Mouse (Mus musculus) testis, adult 2 months (tissue): ENCODE measurements around the gene Myo10. TPM values are rescaled to one million over a fixed set of nuclear protein-coding genes. Genes with fewer than 3 reads are reported as not detected.

Experiments
- H3K27ac ChIP-seq: fragments of 200-500 bp; 2 replicates; pipeline ENCODE4 v1.5.1; 2012; ENCODE audit warnings: low read depth, low read length; ENCODE audit not compliant: control insufficient read depth, insufficient read depth
- H3K27me3 ChIP-seq: fragments of 200-500 bp; 2 replicates; pipeline ENCODE4 v1.6.1; 2012; ENCODE audit warnings: mild to moderate bottlenecking, low read length, moderate library complexity; ENCODE audit not compliant: control insufficient read depth, insufficient read depth
- H3K36me3 ChIP-seq: fragments of 200-500 bp; 2 replicates; pipeline ENCODE4 v1.6.1; 2012; ENCODE audit warnings: mild to moderate bottlenecking, low read length; ENCODE audit not compliant: control insufficient read depth, insufficient read depth
- H3K4me1 ChIP-seq: fragments of 200-500 bp; 2 replicates; pipeline ENCODE4 v1.6.1; 2012; ENCODE audit warnings: low read length; ENCODE audit not compliant: control insufficient read depth, insufficient read depth
- H3K4me3 ChIP-seq: fragments of 200-500 bp; 2 replicates; pipeline ENCODE4 v1.5.1; 2012; ENCODE audit warnings: low read depth, mild to moderate bottlenecking, low read length, moderate library complexity, mixed read lengths; ENCODE audit not compliant: control insufficient read depth
- CTCF ChIP-seq: fragments of 200-500 bp; IDR thresholded peaks from 2 replicates; pipeline ENCODE4 v1.5.1; 2012; ENCODE audit warnings: low read depth, mild to moderate bottlenecking, inconsistent platforms, low read length, moderate library complexity; ENCODE audit not compliant: control insufficient read depth, insufficient read depth, insufficient replicate concordance
- POLR2A ChIP-seq: fragments of 200-500 bp; IDR thresholded peaks from 2 replicates; pipeline ENCODE4 v1.6.1; 2012; ENCODE audit warnings: low read depth, mild to moderate bottlenecking, inconsistent platforms, low read length, moderate library complexity; ENCODE audit not compliant: control insufficient read depth
- polyA plus RNA-seq: library from polyadenylated mRNA; depleted of rRNA; stranded (reverse); fragments of >200 nt; gene quantifications from 2 replicates; pipeline ENCODE4 v1.2.3, GENCODE M21; 2012

Myo10 gene
- polyA plus RNA-seq, 1 experiment, result 17.5 TPM

GRCm38 (mm10) chr15:25611178-25611577, 11.1 kb upstream of the Myo10 start:
- Histone ChIP-seq H3K36me3 (no peaks in the 10 kb centered on the region), H3K27me3 (no peaks in the 10 kb centered on the region), H3K27ac (no peak overlapping the region), H3K4me3 (no peak overlapping the region), H3K4me1 (0 out of 2 replicates have a peak, but pooled peaks cover 3% of the 10 kb centered on the region)
- TF ChIP-seq CTCF, result no peak
- TF ChIP-seq POLR2A, result no peak

GRCm38 (mm10) chr15:25620560-25620959, 1.8 kb upstream of the Myo10 start:
- Histone ChIP-seq H3K36me3 (no peaks in the 10 kb centered on the region), H3K27ac (no peak overlapping the region), H3K4me1 (peaks cover 8% of the 10 kb centered on the region), H3K27me3 (no peaks in the 10 kb centered on the region), H3K4me3 (no peak overlapping the region)
- TF ChIP-seq POLR2A (no peak), CTCF (no peak)

GRCm38 (mm10) chr15:25621351-25622199, 750 bp upstream of the Myo10 start:
- Histone ChIP-seq H3K36me3 (no peaks in the 10 kb centered on the region), H3K27me3 (no peaks in the 10 kb centered on the region), H3K4me3 (peak overlapping the region; percentile 76), H3K27ac (no peak overlapping the region; the same call in 1 of the 2 replicates), H3K4me1 (peaks cover 5% of the 10 kb centered on the region)
- TF ChIP-seq CTCF (no peak), POLR2A (no peak)

- peak overlapping the region; percentile 74 for H3K27ac ChIP-seq
- H3K4me3 ChIP-seq, result peak overlapping the region; percentile 76
- H3K27me3 ChIP-seq, result no peaks in the 10 kb centered on the region
- no peaks in the 10 kb centered on the region for H3K36me3 ChIP-seq
- H3K4me1 ChIP-seq, result peaks cover 5% of the 10 kb centered on the region
- TF ChIP-seq POLR2A (no peak; the same call in 1 of the 2 replicates), CTCF (no peak)
These were observed 644 bp downstream of the Myo10 start for GRCm38 (mm10) chr15:25622867-25623471.

GRCm38 (mm10) chr15:25623556-25624180, 1.3 kb downstream of the Myo10 start:
- Histone ChIP-seq H3K4me3 (peak overlapping the region; percentile 76), H3K4me1 (peaks cover 5% of the 10 kb centered on the region), H3K27me3 (no peaks in the 10 kb centered on the region), H3K36me3 (no peaks in the 10 kb centered on the region), H3K27ac (peak overlapping the region; percentile 74)
- TF ChIP-seq POLR2A, result no peak
- no peak for TF ChIP-seq CTCF

- TF ChIP-seq CTCF, result no peak
- TF ChIP-seq POLR2A, result no peak
- Histone ChIP-seq H3K4me3 (no peak overlapping the region), H3K27ac (no peak overlapping the region), H3K4me1 (peaks cover 5% of the 10 kb centered on the region), H3K36me3 (no peaks in the 10 kb centered on the region), H3K27me3 (no peaks in the 10 kb centered on the region)
These were observed 1.9 kb downstream of the Myo10 start for GRCm38 (mm10) chr15:25624263-25624662.

- no peak overlapping the region for H3K27ac ChIP-seq
- H3K4me3 ChIP-seq, result no peak overlapping the region
- H3K27me3 ChIP-seq, result no peaks in the 10 kb centered on the region
- TF ChIP-seq CTCF (no peak), POLR2A (no peak)
- H3K36me3 ChIP-seq, result no peaks in the 10 kb centered on the region
- peaks cover 5% of the 10 kb centered on the region for H3K4me1 ChIP-seq
These were observed 3.1 kb downstream of the Myo10 start for GRCm38 (mm10) chr15:25625471-25625870.
